Mouse (Mus musculus) monocyte, adult 5-6 weeks (primary cell): Measurements from ENCODE around the gene Lyrm1. TPM values are rescaled to one million over a fixed set of nuclear protein-coding genes. Genes with fewer than 3 reads are reported as not detected.

Experiments
- total RNA-seq: library from RNA; stranded (forward); fragments of 200-1000, 200-491, 200-594 nt; gene quantifications from 3 replicates; pipeline ENCODE4 v1.2.3, GENCODE M21; 2017

Gene Lyrm1
- total RNA-seq, 1 experiment from 2014 or later, result 8.8 TPM

Other genes starting within 250 kb of the Lyrm1 start
- gene Acsm4, start 205.8 kb upstream of the Lyrm1 start, total RNA-seq, result not detected in 3 replicates
- gene Thumpd1, start 175.1 kb upstream of the Lyrm1 start, total RNA-seq, result 56.5 to 59.0 TPM (median 58.3 TPM) in 3 replicates
- 1.6 TPM in 1 of 3 replicates, not detected in the others for gene Acsm3, start 134.9 kb upstream of the Lyrm1 start, total RNA-seq
- 9.6 to 61.3 TPM (median 56.9 TPM) in 3 replicates for gene Rexo5, start 101.9 kb upstream of the Lyrm1 start, total RNA-seq
- 1.6 to 4.3 TPM (median 2.9 TPM) in 3 replicates for gene Eri2, start 101.8 kb upstream of the Lyrm1 start, total RNA-seq
- gene Dcun1d3, start 437 bp downstream of the Lyrm1 start, total RNA-seq, result 7.1 to 13.6 TPM (median 11.6 TPM) in 3 replicates
- not detected in 3 replicates for gene Dnah3, start 199.4 kb downstream of the Lyrm1 start, total RNA-seq
- gene Tmem159, start 206.5 kb downstream of the Lyrm1 start, total RNA-seq, result 5.2 to 20.5 TPM (median 11.3 TPM) in 3 replicates
- gene Zp2, start 249.4 kb downstream of the Lyrm1 start, total RNA-seq, result not detected in 3 replicates